Mouse (Mus musculus) liver, adult 2 months (tissue): ENCODE results near the gene Pax5.

Experiments
- CTCF ChIP-seq: fragments of 200-500 bp; IDR thresholded peaks from 2 replicates; pipeline ENCODE4 v1.5.1; 2011; ENCODE audit warnings: low read depth, low read length, control low read depth
- POLR2A ChIP-seq: fragments of 200-500 bp; IDR thresholded peaks from 2 replicates; pipeline ENCODE4 v1.6.1; 2011; ENCODE audit warnings: low read length, control low read depth; ENCODE audit not compliant: insufficient read depth; ENCODE audit errors: extremely low read depth

GRCm38 (mm10) chr4:44625108-44625424, 85.2 kb downstream of the Pax5 start:
- no peak for TF ChIP-seq POLR2A
- TF ChIP-seq CTCF, result no peak
